Mouse (Mus musculus): ENCODE measurements around the gene Cpd. TPM values are rescaled to one million over a fixed set of nuclear protein-coding genes. Genes with fewer than 3 reads are reported as not detected.

Cpd gene
- polyA plus RNA-seq, 1 experiment from 2014 or later: 6.1 TPM

DNA sequence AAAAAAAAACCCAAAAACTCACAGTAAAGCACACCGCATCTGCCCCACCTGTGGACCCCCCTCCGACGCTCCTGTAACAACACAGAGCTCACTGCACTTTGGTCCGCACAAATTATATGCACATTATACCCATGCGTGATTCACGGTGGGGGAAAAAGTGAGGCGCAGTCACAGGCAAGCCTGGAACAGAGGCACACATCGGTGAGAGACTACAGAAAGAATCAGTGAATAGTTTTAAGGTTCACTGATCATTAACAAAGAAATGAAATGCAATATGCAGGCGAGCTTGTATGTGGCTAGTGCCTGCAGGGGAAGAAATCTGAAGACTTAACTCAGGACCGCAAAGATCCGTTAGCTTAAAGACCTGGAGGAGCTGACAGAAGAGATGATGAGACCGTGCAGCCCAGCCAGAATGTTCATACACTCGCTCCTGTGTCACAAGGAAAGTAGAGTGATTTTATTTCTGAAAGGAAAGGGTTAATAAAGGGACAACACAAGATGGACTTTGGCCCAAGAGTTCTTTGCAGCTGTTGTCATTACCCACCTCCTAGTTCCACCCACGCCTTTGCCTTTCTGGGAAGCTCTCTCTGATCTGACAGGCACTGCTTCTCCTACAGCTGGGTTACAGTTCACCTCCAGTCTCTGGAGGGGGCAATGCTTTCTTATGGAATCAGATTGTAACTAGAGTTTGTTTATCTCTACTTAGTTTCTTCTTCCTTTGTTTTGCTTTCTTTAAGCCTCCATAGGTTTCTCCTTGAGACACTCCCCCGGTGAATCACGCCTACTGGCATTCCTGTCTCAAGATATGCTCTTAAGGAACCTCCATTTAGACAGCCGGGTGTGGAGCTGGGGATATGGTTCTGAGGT, 7.9 kb upstream of the Cpd start:
- H3K27ac ChIP-seq (ENCODE audit: low read length): no peak overlapping the region
- H3K27me3 ChIP-seq (ENCODE audit: control insufficient read depth, insufficient read depth, low read depth, low read length): no peaks in the 10 kb centered on the region
- H3K9me3 ChIP-seq (replicated peaks; ENCODE audit: control insufficient read depth, low read length, poor library complexity, severe bottlenecking): no peaks in the 10 kb centered on the region
- WGBS: 50% methylated on average over 17 of the region's 17 CpGs
- H3K36me3 ChIP-seq (ENCODE audit: control insufficient read depth, insufficient read depth, low read length): no peaks in the 10 kb centered on the region
- no peak for ATAC-seq
- H3K4me1 ChIP-seq (ENCODE audit: control insufficient read depth, insufficient read depth, low read length): no peaks in the 10 kb centered on the region
- no peak overlapping the region for H3K4me3 ChIP-seq (ENCODE audit: low read depth, low read length)
- H3K9ac ChIP-seq (ENCODE audit: low read depth, low read length): no peak overlapping the region
- no peak overlapping the region for H3K4me2 ChIP-seq (ENCODE audit: low read length)

DNA sequence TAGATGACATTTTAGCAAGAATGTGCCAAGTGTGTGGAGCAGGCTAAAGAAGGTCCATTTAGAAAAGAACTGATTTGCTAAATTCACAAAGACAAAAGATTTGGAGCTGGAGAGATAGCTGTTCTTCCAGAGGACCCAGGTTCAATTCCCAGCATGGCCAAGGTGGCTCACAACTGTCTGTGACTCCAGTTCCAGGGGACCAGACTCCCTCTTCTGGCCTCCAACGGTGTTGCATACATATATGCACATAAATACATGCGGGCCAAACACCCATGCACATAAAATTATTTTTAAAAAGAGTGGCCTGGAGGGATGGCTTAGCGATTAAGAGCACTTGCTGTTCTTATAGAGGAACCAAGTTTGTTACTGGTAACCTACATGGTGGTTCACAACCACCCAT, 4.7 kb upstream of the Cpd start:
- no peak overlapping the region for H3K4me3 ChIP-seq (ENCODE audit: low read depth, low read length)
- H3K27ac ChIP-seq (ENCODE audit: low read length): no peak overlapping the region
- H3K4me2 ChIP-seq (ENCODE audit: low read length): no peak overlapping the region
- H3K9me3 ChIP-seq (replicated peaks; ENCODE audit: control insufficient read depth, low read length, poor library complexity, severe bottlenecking): no peaks in the 10 kb centered on the region
- no peaks in the 10 kb centered on the region for H3K36me3 ChIP-seq (ENCODE audit: control insufficient read depth, insufficient read depth, low read length)
- peaks cover 5% of the 10 kb centered on the region; the same call in 1 of the 2 replicates for H3K4me1 ChIP-seq (ENCODE audit: control insufficient read depth, insufficient read depth, low read length)
- H3K9ac ChIP-seq (ENCODE audit: low read depth, low read length): no peak overlapping the region
- WGBS: 79% methylated on average over 3 of the region's 3 CpGs
- no peaks in the 10 kb centered on the region for H3K27me3 ChIP-seq (ENCODE audit: control insufficient read depth, insufficient read depth, low read depth, low read length)
- no peak for ATAC-seq

DNA sequence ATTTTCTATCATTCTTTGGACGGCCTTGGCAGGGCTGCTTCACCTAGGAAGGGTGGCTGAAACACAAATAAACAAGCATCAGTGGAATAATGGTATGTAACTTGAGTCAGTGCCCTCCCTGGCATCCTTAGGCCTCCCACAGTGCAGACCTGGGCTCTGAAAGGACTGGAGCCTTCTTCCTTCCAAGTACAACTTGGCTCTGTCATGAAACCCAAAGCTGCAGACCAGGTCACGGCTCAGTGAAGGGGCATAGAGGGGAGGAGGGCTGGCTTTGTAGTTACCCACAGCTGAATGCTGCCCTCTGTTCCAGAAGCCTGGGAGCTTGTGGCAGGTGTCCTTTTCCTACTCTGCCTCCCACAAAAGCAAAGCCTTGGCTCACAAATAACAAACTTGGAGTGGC, 2.8 kb upstream of the Cpd start:
- WGBS: 28% methylated on average over 2 of the region's 2 CpGs
- Histone ChIP-seq H3K27ac (ENCODE audit: low read length) (no peak overlapping the region), H3K9ac (ENCODE audit: low read depth, low read length) (no peak overlapping the region), H3K4me1 (ENCODE audit: control insufficient read depth, insufficient read depth, low read length) (peaks cover 16% of the 10 kb centered on the region), H3K27me3 (ENCODE audit: control insufficient read depth, insufficient read depth, low read depth, low read length) (no peaks in the 10 kb centered on the region), H3K4me3 (ENCODE audit: low read depth, low read length) (no peak overlapping the region), H3K36me3 (ENCODE audit: control insufficient read depth, insufficient read depth, low read length) (no peaks in the 10 kb centered on the region), H3K9me3 (replicated peaks; ENCODE audit: control insufficient read depth, low read length, poor library complexity, severe bottlenecking) (no peaks in the 10 kb centered on the region), H3K4me2 (ENCODE audit: low read length) (no peak overlapping the region)
- no peak for ATAC-seq

- Histone ChIP-seq H3K27ac (ENCODE audit: low read length) (no peak overlapping the region), H3K4me2 (ENCODE audit: low read length) (no peak overlapping the region), H3K36me3 (ENCODE audit: control insufficient read depth, insufficient read depth, low read length) (no peaks in the 10 kb centered on the region), H3K9ac (ENCODE audit: low read depth, low read length) (no peak overlapping the region), H3K4me3 (ENCODE audit: low read depth, low read length) (no peak overlapping the region), H3K27me3 (ENCODE audit: control insufficient read depth, insufficient read depth, low read depth, low read length) (no peaks in the 10 kb centered on the region), H3K9me3 (replicated peaks; ENCODE audit: control insufficient read depth, low read length, poor library complexity, severe bottlenecking) (no peaks in the 10 kb centered on the region), H3K4me1 (ENCODE audit: control insufficient read depth, insufficient read depth, low read length) (peaks cover 27% of the 10 kb centered on the region)
- 89% methylated on average over 5 of the region's 5 CpGs for WGBS
- no peak for ATAC-seq
Measured at GRCm38 (mm10) chr11:76848081-76848480, 1.3 kb upstream of the Cpd start.

DNA sequence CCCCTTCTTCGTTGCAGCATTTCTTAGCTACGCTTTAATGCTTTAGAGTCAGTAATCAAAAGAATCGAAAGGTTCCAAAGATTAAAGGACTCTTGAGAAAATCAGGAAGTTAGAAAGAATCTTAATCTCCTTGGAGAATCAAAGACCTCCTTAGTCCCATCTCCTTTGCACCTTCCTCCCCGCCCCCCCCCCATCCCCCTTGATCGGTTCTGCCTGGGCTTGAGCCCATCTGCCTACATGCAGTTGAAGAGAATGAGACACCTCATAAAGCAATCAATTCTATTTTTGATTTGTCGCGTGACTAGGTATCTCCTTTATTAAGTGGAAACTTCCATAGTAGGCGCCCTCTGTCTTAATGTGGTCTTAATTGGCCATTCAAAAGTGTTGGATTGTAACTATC, 536 bp upstream of the Cpd start:
- Histone ChIP-seq H3K27me3 (ENCODE audit: control insufficient read depth, insufficient read depth, low read depth, low read length) (no peaks in the 10 kb centered on the region), H3K4me2 (ENCODE audit: low read length) (peak overlapping the region; percentile 68), H3K36me3 (ENCODE audit: control insufficient read depth, insufficient read depth, low read length) (no peaks in the 10 kb centered on the region), H3K27ac (ENCODE audit: low read length) (no peak overlapping the region), H3K9ac (ENCODE audit: low read depth, low read length) (0 out of 2 replicates have a peak overlapping the region, but pooled peaks have one; percentile 26), H3K9me3 (replicated peaks; ENCODE audit: control insufficient read depth, low read length, poor library complexity, severe bottlenecking) (no peaks in the 10 kb centered on the region), H3K4me1 (ENCODE audit: control insufficient read depth, insufficient read depth, low read length) (peaks cover 30% of the 10 kb centered on the region), H3K4me3 (ENCODE audit: low read depth, low read length) (peak overlapping the region; percentile 98)
- 18% methylated on average over 8 of the region's 8 CpGs for WGBS
- peak; percentile 37; the same call in 1 of the 2 replicates for ATAC-seq

GRCm38 (mm10) chr11:76846011-76846877, 574 bp downstream of the Cpd start:
- Histone ChIP-seq H3K27me3 (ENCODE audit: control insufficient read depth, insufficient read depth, low read depth, low read length) (no peaks in the 10 kb centered on the region), H3K4me3 (ENCODE audit: low read depth, low read length) (peak overlapping the region; percentile 98), H3K36me3 (ENCODE audit: control insufficient read depth, insufficient read depth, low read length) (no peaks in the 10 kb centered on the region), H3K9me3 (replicated peaks; ENCODE audit: control insufficient read depth, low read length, poor library complexity, severe bottlenecking) (no peaks in the 10 kb centered on the region), H3K27ac (ENCODE audit: low read length) (peak overlapping the region; percentile 89), H3K9ac (ENCODE audit: low read depth, low read length) (peak overlapping the region; percentile 95), H3K4me1 (ENCODE audit: control insufficient read depth, insufficient read depth, low read length) (peaks cover 37% of the 10 kb centered on the region), H3K4me2 (ENCODE audit: low read length) (peak overlapping the region; percentile 68)
- WGBS: under 1% methylated on average over 89 of the region's 90 CpGs
- ATAC-seq: peak; percentile 88

DNA sequence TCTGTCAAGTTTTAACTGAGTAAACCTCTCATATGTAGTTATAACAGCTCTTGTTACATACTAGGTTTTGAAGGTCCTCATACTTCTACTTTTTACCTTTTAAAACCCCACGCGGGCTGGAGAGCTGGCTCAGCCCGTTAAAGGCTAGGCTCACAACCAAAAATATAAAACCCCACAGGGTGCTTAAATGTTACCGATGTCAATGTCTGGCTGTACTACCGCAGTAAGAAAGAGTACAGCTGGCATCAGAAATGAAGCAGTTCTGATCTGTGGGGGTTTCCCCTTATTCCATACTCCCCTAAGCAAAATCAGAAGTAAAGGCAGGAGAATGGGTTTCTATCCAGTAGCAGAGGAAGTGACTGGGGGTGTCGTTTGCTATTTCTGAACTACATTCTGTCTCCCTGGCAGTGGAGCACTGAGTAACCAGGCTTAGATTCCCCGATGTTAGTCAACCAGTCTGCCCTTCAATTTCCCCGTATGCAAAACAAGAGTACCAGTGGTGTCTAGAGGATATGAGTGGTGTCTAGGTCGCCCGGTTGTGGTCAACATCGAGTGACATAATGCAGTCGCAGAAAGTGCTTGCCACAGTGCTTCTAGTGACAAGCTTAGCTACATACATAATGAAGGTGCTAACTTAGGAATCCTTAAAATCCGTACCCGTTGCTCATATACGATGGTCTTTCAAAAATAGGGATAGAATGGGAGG, 1.4 kb downstream of the Cpd start:
- Histone ChIP-seq H3K9me3 (replicated peaks; ENCODE audit: control insufficient read depth, low read length, poor library complexity, severe bottlenecking) (no peaks in the 10 kb centered on the region), H3K27ac (ENCODE audit: low read length) (no peak overlapping the region), H3K27me3 (ENCODE audit: control insufficient read depth, insufficient read depth, low read depth, low read length) (no peaks in the 10 kb centered on the region), H3K4me2 (ENCODE audit: low read length) (peak overlapping the region; percentile 68), H3K36me3 (ENCODE audit: control insufficient read depth, insufficient read depth, low read length) (no peaks in the 10 kb centered on the region), H3K9ac (ENCODE audit: low read depth, low read length) (peak overlapping the region; percentile 95), H3K4me1 (ENCODE audit: control insufficient read depth, insufficient read depth, low read length) (peaks cover 37% of the 10 kb centered on the region), H3K4me3 (ENCODE audit: low read depth, low read length) (peak overlapping the region; percentile 98)
- no peak for ATAC-seq
- WGBS: 33% methylated on average over 15 of the region's 15 CpGs

DNA sequence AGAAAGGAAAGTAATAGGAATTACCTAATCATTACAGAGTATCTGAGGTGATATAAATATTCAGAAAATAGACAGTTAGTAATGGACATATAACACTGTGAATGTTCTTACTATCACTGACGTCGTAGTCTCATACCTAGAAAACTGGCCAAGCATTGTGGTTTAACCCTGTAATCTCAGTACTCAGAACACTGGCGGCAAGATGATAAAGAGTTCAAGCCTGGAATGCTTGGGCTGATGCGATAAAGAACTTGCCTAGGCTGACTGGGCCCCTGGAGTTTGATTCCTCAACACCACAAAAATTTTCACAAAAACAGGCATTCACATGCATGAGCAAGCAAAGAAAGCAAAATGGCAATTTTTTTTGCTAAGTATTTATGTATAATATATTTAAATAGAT, 8.2 kb downstream of the Cpd start:
- Histone ChIP-seq H3K4me2 (ENCODE audit: low read length) (no peak overlapping the region), H3K9me3 (replicated peaks; ENCODE audit: control insufficient read depth, low read length, poor library complexity, severe bottlenecking) (no peaks in the 10 kb centered on the region), H3K36me3 (ENCODE audit: control insufficient read depth, insufficient read depth, low read length) (peaks cover 7% of the 10 kb centered on the region), H3K27ac (ENCODE audit: low read length) (no peak overlapping the region), H3K4me1 (ENCODE audit: control insufficient read depth, insufficient read depth, low read length) (peaks cover 16% of the 10 kb centered on the region), H3K4me3 (ENCODE audit: low read depth, low read length) (no peak overlapping the region), H3K9ac (ENCODE audit: low read depth, low read length) (no peak overlapping the region), H3K27me3 (ENCODE audit: control insufficient read depth, insufficient read depth, low read depth, low read length) (no peaks in the 10 kb centered on the region)
- WGBS: 91% methylated on average over 4 of the region's 4 CpGs
- ATAC-seq: no peak

All from midbrain, embryonic 16.5 days (tissue).